Mouse (Mus musculus) frontal cortex, postnatal 36 days (tissue): ENCODE results near the gene Prss56.

Experiments used
- DNase-seq, 2 experiments: peaks; one replicate each; pipeline ENCODE4 v3.0.0; 2022; ENCODE audit warnings: low spot score in 2 of 2

The Prss56 gene

DNA sequence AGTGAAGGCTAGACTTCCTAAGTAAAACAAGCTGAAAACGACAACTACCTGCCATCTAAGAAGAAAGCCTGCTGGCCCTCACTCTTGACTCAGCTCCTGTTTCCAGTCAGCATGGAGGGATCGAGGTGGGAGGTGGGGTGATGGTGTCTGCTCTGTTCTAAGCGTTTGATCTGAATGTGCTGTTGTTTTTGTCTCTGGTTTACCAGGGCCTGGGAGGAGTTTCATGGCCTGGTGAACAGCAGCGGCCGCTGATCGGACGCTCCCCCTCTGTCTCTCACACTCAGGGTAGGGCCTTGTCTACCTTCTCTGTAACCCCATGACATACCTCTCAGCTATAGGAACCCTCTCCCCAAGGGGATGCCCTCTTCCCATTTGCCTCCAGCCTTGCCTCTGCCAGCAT is 49.1 kb downstream of the Prss56 start:
- DNase-seq = no peak
